Mouse (Mus musculus): ENCODE results near the gene Zfyve9. TPM values are rescaled to one million over a fixed set of nuclear protein-coding genes. Genes with fewer than 3 reads are reported as not detected.
A peak's percentile ranks its signal among the peaks of the same experiment; 100 is the strongest.

The Zfyve9 gene
- polyA plus RNA-seq (2012; ENCODE audit: insufficient read depth, insufficient read length, low replicate concordance, missing spikeins): 65.1 TPM in 1 of 2 replicates, not detected in the other

GRCm38 (mm10) chr4:108780057-108780863 lies at the start of gene Zfyve9:
Gene Zfyve9 (minus strand): TSS chr4:108780798.
- Histone ChIP-seq H3K27ac (ENCODE audit: insufficient read depth, low read depth, low read length) (peak within 1 kb of the TSS; percentile 91), H3K4me3 (ENCODE audit: insufficient read depth, low read depth, low read length) (peak within 1 kb of the TSS; percentile 79), H3K4me1 (ENCODE audit: control insufficient read depth, insufficient read depth, low read length) (peaks cover 2% of the 10 kb centered on the region; the same call in 1 of the 2 replicates)
- 2% methylated on average over 111 of the region's 111 CpGs for WGBS
- TF ChIP-seq CTCF (IDR thresholded peaks at IDR 0.05; ENCODE audit: insufficient read depth, low read depth, low read length) (peak; percentile 34; the same call in 1 of the 2 replicates), POLR2A (IDR thresholded peaks at IDR 0.05; ENCODE audit: insufficient read depth, low read depth, low read length) (peak; percentile 46)

- Histone ChIP-seq H3K4me3 (ENCODE audit: insufficient read depth, low read depth, low read length) (no peak overlapping the region), H3K4me1 (ENCODE audit: control insufficient read depth, insufficient read depth, low read length) (peaks cover 4% of the 10 kb centered on the region; the same call in 1 of the 2 replicates), H3K27ac (ENCODE audit: insufficient read depth, low read depth, low read length) (no peak overlapping the region)
- no peak for TF ChIP-seq CTCF (IDR thresholded peaks at IDR 0.05; ENCODE audit: insufficient read depth, low read depth, low read length)
- no peak for TF ChIP-seq POLR2A (IDR thresholded peaks at IDR 0.05; ENCODE audit: insufficient read depth, low read depth, low read length)
- WGBS: 78% methylated on average over 2 of the region's 2 CpGs
Observed at GRCm38 (mm10) chr4:108826643-108827042, 46.0 kb upstream of the Zfyve9 start.

GRCm38 (mm10) chr4:108826096-108826495 lies 45.5 kb upstream of the Zfyve9 start:
- no peak for TF ChIP-seq POLR2A (IDR thresholded peaks at IDR 0.05; ENCODE audit: insufficient read depth, low read depth, low read length)
- TF ChIP-seq CTCF (IDR thresholded peaks at IDR 0.05; ENCODE audit: insufficient read depth, low read depth, low read length): no peak
- WGBS: 87% methylated on average over 1 of the region's 1 CpGs
- Histone ChIP-seq H3K4me3 (ENCODE audit: insufficient read depth, low read depth, low read length) (no peak overlapping the region), H3K27ac (ENCODE audit: insufficient read depth, low read depth, low read length) (no peak overlapping the region), H3K4me1 (ENCODE audit: control insufficient read depth, insufficient read depth, low read length) (peaks cover 4% of the 10 kb centered on the region; the same call in 1 of the 2 replicates)

GRCm38 (mm10) chr4:108825677-108826076 lies 45.1 kb upstream of the Zfyve9 start:
- H3K27ac ChIP-seq (ENCODE audit: insufficient read depth, low read depth, low read length): no peak overlapping the region
- no peak for TF ChIP-seq CTCF (IDR thresholded peaks at IDR 0.05; ENCODE audit: insufficient read depth, low read depth, low read length)
- no peak for TF ChIP-seq POLR2A (IDR thresholded peaks at IDR 0.05; ENCODE audit: insufficient read depth, low read depth, low read length)
- H3K4me1 ChIP-seq (ENCODE audit: control insufficient read depth, insufficient read depth, low read length): peaks cover 4% of the 10 kb centered on the region; the same call in 1 of the 2 replicates
- no peak overlapping the region for H3K4me3 ChIP-seq (ENCODE audit: insufficient read depth, low read depth, low read length)
- 89% methylated on average over 3 of the region's 3 CpGs for WGBS

GRCm38 (mm10) chr4:108811550-108811949 lies 31.0 kb upstream of the Zfyve9 start:
- no peak overlapping the region for H3K27ac ChIP-seq (ENCODE audit: insufficient read depth, low read depth, low read length)
- no peak overlapping the region for H3K4me3 ChIP-seq (ENCODE audit: insufficient read depth, low read depth, low read length)
- 59% methylated on average over 6 of the region's 6 CpGs for WGBS
- no peaks in the 10 kb centered on the region for H3K4me1 ChIP-seq (ENCODE audit: control insufficient read depth, insufficient read depth, low read length)
- TF ChIP-seq CTCF (IDR thresholded peaks at IDR 0.05; ENCODE audit: insufficient read depth, low read depth, low read length) (no peak), POLR2A (IDR thresholded peaks at IDR 0.05; ENCODE audit: insufficient read depth, low read depth, low read length) (no peak)

- Histone ChIP-seq H3K27ac (ENCODE audit: insufficient read depth, low read depth, low read length) (no peak overlapping the region), H3K4me3 (ENCODE audit: insufficient read depth, low read depth, low read length) (no peak overlapping the region), H3K4me1 (ENCODE audit: control insufficient read depth, insufficient read depth, low read length) (no peaks in the 10 kb centered on the region)
- WGBS: 74% methylated on average over 4 of the region's 4 CpGs
- TF ChIP-seq POLR2A (IDR thresholded peaks at IDR 0.05; ENCODE audit: insufficient read depth, low read depth, low read length) (no peak), CTCF (IDR thresholded peaks at IDR 0.05; ENCODE audit: insufficient read depth, low read depth, low read length) (no peak)
Observed at GRCm38 (mm10) chr4:108811142-108811541, 30.5 kb upstream of the Zfyve9 start.

- Histone ChIP-seq H3K4me3 (ENCODE audit: insufficient read depth, low read depth, low read length) (no peak overlapping the region), H3K4me1 (ENCODE audit: control insufficient read depth, insufficient read depth, low read length) (no peaks in the 10 kb centered on the region), H3K27ac (ENCODE audit: insufficient read depth, low read depth, low read length) (peak overlapping the region; percentile 47)
- TF ChIP-seq CTCF (IDR thresholded peaks at IDR 0.05; ENCODE audit: insufficient read depth, low read depth, low read length) (no peak), POLR2A (IDR thresholded peaks at IDR 0.05; ENCODE audit: insufficient read depth, low read depth, low read length) (no peak)
- 36% methylated on average over 2 of the region's 2 CpGs for WGBS
Observed at GRCm38 (mm10) chr4:108803535-108803934, 22.9 kb upstream of the Zfyve9 start.

GRCm38 (mm10) chr4:108798083-108798830 lies 17.7 kb upstream of the Zfyve9 start:
- Histone ChIP-seq H3K4me3 (ENCODE audit: insufficient read depth, low read depth, low read length) (no peak overlapping the region), H3K4me1 (ENCODE audit: control insufficient read depth, insufficient read depth, low read length) (no peaks in the 10 kb centered on the region), H3K27ac (ENCODE audit: insufficient read depth, low read depth, low read length) (no peak overlapping the region)
- 61% methylated on average over 2 of the region's 2 CpGs for WGBS
- TF ChIP-seq CTCF (IDR thresholded peaks at IDR 0.05; ENCODE audit: insufficient read depth, low read depth, low read length): no peak
- TF ChIP-seq POLR2A (IDR thresholded peaks at IDR 0.05; ENCODE audit: insufficient read depth, low read depth, low read length): no peak

GRCm38 (mm10) chr4:108796701-108797100 lies 16.1 kb upstream of the Zfyve9 start:
- WGBS: 64% methylated on average over 4 of the region's 4 CpGs
- Histone ChIP-seq H3K4me1 (ENCODE audit: control insufficient read depth, insufficient read depth, low read length) (no peaks in the 10 kb centered on the region), H3K27ac (ENCODE audit: insufficient read depth, low read depth, low read length) (no peak overlapping the region), H3K4me3 (ENCODE audit: insufficient read depth, low read depth, low read length) (no peak overlapping the region)
- no peak for TF ChIP-seq POLR2A (IDR thresholded peaks at IDR 0.05; ENCODE audit: insufficient read depth, low read depth, low read length)
- TF ChIP-seq CTCF (IDR thresholded peaks at IDR 0.05; ENCODE audit: insufficient read depth, low read depth, low read length): no peak
